Mouse (Mus musculus) urinary bladder, adult 18-20 months (tissue): ENCODE measurements at regions not wholly inside any gene's neighbourhood (a gene's known extent, or its start where the extent isn't known, plus 50 kb on each side); places are given as distances from the start of the nearest gene placed in this dataset.
A peak's percentile ranks its signal among the peaks of the same experiment; 100 is the strongest.

ENCODE experiments used
- DNase-seq, 2 experiments: peaks; one replicate each; pipeline ENCODE4 v3.0.0; 2022; ENCODE audit warnings: low spot score in 2 of 2, mixed read lengths in 2 of 2

- peak; percentile 7 to 71 for DNase-seq
Observed at GRCm38 (mm10) chr5:52309317-52310060, 54.1 kb upstream of the Sod3 start.

DNA sequence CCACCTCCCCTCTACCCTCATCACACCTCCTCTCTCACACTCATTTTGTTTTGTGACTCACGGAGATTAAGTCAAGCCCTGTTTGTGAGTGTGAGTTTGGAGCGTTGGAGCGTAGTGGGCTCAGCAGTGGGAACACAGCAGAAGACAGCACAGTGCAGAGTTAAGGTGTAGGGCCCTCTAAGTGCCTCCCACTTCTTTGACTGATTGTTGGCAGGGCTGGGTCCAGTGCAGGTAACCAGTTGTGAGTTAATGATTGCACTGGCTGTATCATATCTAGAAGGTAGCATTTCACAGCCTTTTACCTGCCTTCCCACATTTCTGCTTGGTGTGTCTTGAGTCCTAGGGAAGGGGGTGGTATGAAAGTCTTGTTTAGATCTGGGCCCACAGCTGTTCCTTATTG, 67.3 kb upstream of the Sod3 start:
- DNase-seq = no peak

- no peak for DNase-seq
Observed at GRCm38 (mm10) chr5:52294466-52294865, 69.1 kb upstream of the Sod3 start.

GRCm38 (mm10) chr5:52288319-52288718, 75.3 kb upstream of the Sod3 start:
- peak in 1 of 2 experiments; percentile 5 for DNase-seq

GRCm38 (mm10) chr5:52280871-52281270, 82.7 kb upstream of the Sod3 start:
- DNase-seq = no peak

GRCm38 (mm10) chr5:52278111-52278510, 85.5 kb upstream of the Sod3 start:
- DNase-seq = no peak

DNA sequence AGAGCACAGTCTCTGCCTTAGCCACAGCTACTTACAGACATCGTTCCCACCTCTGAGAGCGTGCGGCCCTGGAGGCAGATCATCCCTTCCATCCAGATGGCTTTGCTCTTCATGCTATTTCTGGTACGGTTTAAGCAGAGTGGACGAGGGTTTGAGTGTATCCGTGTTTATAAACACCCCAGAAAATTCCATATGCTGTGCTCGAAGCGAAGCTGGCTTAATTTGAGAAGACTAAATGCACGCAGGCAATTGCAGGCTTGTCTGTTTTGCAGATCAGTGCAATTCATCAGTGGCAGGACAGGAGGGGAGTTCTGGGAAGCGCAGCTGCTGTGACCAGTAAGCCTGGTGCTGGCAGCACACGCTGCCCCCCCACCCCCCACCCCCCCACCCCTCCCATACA, 72.9 kb upstream of the Dhx15 start:
- DNase-seq = no peak

GRCm38 (mm10) chr5:52258075-52258474, 67.8 kb upstream of the Dhx15 start:
- DNase-seq = no peak

- DNase-seq = peak; percentile 38 to 40
Observed at GRCm38 (mm10) chr5:52254602-52255071, 64.3 kb upstream of the Dhx15 start.

DNA sequence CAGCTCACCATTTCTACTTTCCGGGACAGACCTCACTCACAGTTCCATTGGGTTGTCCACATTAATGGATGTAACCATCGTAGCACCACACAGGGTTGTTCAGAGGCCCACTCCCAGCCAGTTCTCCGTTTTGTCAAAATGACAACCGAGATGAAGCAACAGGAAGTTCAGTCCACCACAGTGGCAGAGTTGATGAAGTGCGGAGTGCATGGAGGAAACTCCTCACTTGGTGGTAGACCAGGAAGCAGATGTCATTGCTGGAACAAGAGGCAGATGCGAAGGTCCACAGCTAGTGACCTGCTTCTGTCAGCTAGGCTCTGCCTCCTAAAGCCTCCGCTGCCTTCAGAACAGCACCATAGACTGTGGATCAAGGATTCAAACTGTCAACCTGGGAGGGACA, 59.5 kb upstream of the Dhx15 start:
- DNase-seq = no peak

GRCm38 (mm10) chr5:52243931-52244330, 53.6 kb upstream of the Dhx15 start:
- no peak for DNase-seq

GRCm38 (mm10) chr5:52242414-52242813, 52.1 kb upstream of the Dhx15 start:
- DNase-seq = no peak

GRCm38 (mm10) chr5:52240540-52240939, 50.2 kb upstream of the Dhx15 start:
- DNase-seq = peak in 1 of 2 experiments; percentile 29
